Mouse (Mus musculus): Measurements from ENCODE around the gene Glce.

Gene Glce

DNA sequence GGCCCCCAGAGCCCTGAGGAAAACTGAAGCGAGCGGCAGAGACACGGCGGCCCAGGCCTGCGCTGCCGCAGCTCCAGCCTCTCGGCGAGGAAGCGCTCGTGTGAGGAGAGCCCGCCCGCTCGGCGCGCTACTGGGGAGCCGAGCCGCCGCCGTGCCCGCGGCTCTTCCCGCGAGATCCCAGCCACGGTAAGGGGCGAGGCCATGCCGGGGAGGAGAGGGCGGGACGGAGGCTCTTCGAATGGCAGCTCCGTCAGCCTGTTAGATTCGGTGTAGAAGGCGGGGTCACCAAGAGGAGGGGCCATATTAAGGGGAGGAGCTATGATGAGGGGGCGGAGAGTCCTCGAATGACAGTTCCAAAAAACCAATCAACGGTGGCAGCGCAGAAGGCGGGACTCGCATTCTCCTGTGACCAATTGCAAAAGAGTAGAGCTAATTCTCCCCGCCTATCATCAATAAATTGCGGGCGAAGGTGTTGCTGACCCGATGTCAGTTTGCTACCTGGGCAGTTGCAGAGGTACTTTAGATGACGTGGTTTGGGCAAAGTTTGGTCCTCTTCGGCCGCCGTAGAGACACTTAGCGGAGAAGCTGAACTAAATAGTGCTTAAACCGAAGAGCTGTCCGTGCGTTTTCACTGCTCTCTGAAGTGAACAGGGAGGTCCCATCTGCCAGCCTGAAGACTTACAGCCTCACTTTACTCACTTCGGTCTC is at the start of gene Glce:
Gene Glce, minus strand, starts transcription at position 148 of the 708 bp plus-strand sequence.
- DNase-seq, result peak; percentile 98

DNA sequence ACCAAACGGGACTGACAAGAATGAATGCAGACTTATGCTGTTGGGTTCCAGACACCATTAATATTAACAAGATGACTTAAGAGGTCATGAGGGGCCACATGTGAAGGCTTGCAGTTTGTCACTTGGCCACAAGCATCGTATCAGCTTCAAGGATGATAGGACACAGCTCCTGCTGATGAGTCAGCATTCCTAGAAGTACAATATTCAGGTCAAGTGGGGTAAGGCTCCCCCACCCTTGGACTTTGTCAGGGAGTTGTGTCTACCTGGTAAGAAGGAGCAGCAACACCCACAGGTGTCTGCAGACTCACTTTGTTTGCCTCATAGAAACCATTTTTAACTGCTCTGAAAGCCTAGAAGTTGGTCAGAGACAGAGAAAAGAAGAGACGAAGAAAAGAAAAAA is 49.8 kb upstream of the Glce start:
- DNase-seq, result no peak

DNA sequence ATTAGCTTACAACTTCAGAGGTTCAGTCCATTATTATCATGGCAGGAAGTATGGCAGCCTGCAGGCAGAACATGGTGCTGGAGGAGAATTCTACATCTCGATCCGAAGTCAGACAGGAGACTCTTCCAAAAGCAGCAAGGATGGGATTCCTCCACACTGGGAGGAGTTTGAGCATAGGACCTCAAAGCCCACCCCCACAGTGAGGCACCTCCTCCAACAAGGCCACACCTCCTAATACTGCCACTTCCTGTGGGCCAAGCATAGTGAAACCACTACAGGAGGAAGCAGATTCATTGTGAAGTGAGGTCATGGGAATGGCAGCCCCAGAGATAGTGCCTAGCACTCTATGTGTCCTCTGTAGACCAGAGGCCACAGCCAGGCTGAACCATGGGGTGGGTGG is 48.5 kb upstream of the Glce start:
- DNase-seq, result no peak

DNA sequence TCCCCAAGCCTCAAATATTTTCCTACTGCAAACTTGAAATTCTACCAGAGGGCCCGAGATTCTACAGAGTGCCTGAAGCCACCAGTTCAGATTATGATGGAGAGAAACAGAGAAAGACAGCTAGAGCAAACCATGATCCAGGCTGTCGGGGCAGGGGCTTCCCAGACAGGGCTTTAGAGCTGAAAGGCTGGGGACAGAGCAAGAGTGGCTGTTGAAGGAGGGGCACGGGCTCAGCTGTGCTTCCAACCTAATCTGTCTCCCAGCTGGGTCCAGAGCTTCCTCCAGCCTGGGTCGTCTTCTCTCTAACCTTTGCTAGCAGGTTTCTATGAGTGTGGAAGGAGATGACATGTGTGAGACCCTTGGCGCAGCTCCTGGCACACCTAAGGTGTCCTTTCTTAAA is 44.2 kb upstream of the Glce start:
- peak; percentile 55 to 59 for DNase-seq

DNA sequence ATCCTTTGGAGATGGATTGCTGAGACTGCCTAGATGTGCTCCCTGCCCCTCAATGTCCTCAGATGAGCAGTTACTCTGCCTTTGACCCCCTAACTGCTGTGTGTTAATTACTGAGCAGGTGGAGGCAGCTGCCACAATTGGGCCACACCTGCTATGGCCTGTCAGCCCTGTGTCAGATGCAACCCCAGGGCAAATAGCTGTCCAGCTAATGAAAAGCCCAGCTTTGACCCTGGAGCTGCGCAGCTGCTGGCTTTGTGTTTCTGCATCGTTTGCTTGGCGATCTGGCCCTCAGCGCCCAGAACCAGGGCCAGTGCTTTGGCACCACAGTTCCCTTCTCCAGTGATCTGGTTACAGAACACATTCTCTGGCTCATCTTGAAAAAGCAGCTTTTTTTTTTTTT is 43.7 kb upstream of the Glce start:
- DNase-seq, result peak; percentile 73 to 79

DNA sequence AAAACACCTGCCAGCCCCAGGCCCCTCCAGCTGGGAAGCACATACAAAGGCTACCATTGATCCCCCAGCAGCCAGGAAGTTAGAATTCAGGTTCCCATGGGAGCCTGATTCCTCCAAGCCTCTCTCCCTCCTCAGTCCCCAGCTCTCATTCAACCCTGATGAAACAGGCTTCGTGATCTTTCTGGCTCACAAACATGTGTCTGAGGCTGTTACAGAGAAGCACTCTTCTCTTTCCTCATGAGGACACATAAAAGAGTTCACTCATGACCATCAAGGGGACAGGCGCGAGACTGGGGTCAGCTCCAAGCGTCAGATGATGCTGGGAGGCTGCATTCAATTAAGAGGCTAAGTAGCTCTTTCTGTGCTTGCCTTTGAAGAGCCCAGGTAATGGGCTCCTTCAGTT is 40.4 kb upstream of the Glce start:
- no peak for DNase-seq

DNA sequence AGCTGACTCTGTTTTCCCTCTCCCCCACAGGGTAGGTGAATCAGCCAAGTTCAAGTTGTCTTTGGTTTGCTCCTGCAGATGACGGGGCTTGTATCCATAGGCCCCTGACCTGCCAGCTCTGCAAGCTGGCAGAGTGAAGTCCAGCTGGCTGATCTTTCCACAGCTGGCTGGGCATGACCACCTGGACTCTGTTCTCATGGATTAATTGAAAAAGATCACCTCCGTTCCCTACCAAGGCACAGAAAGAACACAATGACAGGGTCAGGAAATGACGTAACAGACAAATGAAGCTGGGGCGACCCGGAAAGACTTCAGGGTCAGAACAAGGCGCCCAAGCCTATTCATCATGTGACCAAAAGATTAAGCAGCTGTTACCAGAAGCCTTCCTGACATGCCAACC is 38.3 kb upstream of the Glce start:
- no peak for DNase-seq

DNA sequence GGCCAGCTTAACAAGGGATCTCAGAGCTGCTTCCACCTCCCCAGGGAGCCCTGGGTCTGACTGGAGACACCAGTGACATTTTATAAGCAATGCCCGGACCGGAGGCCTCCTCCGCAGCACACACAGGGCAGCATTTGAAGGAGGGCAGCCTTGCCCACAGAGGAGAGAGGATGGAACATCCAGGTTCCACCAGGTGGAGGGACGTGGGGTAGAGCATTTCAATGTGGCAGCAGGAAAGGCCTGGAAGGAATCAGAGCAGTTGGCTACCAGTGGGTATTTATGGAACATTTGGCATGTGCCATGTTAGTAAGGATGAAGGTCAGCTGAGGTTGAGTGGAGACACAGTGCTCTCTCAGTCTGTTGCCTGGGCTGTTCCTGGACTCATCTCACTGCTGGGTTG is 36.3 kb upstream of the Glce start:
- peak; percentile 82 to 84 for DNase-seq

DNA sequence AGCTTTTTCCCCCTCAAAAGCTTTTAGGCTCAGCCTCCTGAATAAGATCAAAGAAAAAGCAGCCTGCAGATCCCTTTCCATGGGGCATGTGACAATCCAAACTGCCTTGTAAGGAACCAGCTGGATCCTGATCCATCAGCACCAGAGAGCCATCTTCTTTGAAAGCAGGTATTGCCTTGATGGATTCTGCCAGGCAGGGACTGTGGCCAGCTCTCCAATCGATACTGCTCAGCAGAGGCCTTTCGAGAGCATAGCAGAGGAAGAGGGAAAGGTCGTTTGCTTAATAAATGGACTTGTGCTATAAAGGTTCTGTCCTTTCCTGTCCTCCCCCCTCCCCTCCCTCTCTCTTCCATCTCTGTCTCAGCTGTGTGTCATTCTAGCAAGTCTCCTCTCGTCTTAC is 33.4 kb upstream of the Glce start:
- DNase-seq, result peak; percentile 40 to 41

DNA sequence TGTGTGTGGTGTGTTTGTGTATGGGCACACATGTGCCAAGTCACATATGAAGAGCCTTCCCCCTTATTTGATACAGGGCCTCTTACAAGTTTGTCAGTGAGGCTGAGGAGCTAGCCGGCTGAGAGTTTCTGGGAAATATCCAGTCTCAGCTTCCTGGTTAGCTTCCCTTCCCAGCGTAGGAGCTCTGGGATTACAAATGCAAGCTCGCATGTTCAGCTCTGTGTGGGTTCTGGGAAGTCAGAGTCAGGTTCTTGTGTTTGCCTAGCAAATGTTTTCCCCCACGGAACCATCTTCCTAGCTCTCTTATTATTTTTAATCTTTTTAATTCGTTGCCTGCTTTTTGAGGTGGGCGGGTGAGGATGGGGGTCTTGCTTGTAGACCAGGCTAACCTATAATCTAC is 32.9 kb upstream of the Glce start:
- peak in 1 of 2 experiments; percentile 21 for DNase-seq

DNA sequence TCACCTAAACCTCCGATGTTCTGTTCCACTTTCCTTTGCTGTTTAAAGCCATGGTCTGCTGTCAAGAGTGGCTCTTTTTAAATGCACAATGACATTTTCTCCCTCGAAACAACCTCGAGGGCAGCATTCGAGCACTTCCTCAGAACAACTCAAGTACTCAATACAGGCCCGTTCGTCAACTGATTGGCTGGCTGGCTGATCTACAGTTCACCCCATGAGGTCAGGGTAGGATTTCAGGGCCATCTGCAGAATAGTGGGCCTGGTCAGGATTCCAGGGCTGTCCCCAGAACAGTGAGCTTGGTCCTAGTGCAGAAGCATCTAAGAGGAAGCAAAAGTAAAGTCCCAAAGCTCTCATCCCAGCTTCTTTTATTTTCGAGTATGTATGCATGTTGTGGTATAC is 32.5 kb upstream of the Glce start:
- peak; percentile 60 to 72 for DNase-seq

DNA sequence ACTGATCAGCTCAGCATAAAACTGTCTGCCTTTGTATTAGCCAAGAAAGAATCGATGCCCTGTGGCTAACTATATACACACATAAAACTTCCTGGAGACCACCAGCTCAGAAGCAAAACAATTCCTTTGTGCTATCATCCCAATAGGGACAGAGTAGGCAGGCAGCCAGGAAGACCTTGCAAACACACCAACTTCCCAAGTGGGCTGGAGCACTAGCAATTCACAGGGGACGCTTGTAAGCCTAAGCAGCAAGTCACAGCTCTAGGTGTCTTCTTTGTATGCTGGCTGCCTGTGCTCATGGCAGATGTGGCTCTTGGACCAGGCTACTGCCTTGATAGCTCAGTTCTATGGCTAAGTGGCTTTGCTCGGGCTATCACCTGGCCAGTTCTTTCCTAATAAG is 32.1 kb upstream of the Glce start:
- DNase-seq, result peak; percentile 73 to 76

DNA sequence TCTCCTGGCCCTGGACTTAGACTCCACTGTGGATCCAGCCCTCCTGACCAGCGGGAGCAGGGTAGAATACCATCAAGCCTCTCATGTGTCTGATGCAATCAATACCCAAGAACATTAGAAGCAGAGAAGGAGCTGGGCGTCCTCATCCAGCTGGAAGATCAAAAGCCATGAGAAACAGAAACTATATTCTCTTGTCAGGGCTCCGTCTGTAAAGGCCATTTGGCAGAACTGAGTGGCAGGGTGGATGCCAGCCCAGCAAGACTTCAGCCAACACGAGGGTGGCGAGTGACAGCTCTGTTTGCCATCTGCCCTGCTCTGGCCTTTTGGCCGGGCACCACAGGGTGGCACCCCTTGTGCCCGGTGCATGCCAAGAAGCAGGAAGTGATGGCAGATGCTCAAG is 30.8 kb upstream of the Glce start:
- peak; percentile 98 to 99 for DNase-seq

DNA sequence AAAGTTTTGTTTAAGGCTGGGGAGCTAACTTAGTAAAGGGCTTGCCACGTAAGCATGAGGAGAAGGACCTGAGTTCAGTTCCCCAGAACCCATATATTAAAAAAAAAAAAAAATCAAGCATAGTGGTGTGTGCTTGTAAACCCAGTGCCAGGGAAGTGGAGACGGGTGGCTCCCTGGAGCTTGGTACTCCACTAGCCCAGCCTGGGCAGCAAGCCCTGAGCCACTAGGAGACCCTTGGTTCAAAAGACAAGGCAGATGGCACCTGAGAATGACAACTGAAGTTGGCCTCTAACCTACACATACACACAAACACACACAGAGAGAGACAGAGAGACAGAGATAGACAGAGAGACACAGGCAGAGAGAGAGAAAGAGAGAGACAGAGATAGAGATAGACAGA is 30.1 kb upstream of the Glce start:
- peak; percentile 65 to 78 for DNase-seq

DNA sequence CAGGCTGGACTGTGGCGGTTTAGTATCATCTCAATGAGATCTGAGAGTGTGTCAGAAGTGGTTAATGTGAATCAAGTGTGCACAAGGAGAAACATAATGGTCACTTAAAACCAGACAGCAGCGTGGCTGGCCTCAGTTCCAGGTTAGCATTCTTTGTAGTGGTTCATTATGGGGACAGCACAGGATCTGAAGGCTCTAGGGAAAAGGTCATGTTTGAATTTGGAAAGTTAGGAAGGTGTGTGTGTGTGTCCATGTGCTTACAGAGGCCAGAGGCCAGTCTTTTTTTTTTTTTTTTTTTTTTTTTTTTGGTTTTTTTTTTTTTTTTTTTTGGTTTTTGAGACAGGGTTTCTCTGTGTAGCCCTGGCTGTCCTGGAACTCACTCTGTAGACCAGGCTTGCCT is 22.7 kb upstream of the Glce start:
- DNase-seq, result no peak

DNA sequence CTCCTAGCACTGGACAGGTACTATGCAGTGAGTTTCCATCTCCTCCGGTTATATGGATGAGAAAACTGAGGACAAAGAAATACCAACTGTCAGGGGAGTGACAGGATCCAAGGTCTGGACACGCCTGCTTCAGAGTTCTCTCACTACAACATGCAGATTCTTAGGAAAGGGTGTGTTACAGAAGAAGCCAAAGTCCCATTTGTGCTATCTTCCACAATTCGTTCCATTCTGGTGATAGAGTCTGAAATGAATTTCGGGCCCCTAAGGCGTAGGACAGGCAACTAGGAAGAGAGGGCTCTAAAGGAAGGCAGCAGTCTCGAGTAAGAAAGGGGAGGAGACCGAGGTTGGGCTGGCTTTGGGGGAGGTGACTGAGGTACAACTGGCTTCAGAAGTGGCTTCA is 21.0 kb upstream of the Glce start:
- no peak for DNase-seq

DNA sequence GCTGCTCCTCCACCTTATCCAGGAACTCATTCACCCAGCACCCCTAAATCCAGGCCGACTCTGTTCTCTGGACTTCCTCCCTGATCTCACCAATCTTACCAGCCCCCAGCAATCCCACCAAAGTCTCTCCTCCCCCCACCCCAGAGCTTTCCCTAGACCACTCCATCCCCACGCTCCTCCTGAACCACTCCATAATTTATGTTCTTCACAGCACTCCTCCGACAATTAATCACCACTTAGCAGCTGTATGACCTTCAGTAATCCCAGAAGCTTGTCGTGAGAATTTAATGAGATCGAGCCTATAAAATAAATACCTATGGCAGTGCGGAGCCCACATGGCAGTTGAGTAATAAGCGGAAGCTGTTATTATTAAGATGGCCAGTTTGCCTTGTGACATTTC is 16.6 kb upstream of the Glce start:
- no peak for DNase-seq

DNA sequence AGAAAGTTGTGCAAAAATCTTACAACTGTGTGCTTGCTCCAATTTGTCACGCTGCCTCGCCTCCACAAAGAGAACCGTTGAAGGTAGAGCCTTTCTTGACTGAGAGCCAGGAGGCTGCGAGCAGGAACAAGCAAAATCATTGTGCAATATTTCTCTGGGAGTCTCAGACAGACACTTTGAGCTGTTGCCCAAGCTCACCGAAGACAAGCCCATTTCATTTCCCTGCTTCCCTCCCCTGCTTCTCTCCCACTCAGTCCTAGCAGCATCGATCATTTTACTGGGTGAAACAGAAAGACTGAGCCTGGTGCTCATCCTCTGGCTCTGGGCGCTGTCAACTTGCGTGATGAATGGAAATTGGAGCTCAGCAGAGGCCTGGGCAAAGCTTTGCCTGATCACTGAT is 14.8 kb upstream of the Glce start:
- peak; percentile 77 to 78 for DNase-seq

DNA sequence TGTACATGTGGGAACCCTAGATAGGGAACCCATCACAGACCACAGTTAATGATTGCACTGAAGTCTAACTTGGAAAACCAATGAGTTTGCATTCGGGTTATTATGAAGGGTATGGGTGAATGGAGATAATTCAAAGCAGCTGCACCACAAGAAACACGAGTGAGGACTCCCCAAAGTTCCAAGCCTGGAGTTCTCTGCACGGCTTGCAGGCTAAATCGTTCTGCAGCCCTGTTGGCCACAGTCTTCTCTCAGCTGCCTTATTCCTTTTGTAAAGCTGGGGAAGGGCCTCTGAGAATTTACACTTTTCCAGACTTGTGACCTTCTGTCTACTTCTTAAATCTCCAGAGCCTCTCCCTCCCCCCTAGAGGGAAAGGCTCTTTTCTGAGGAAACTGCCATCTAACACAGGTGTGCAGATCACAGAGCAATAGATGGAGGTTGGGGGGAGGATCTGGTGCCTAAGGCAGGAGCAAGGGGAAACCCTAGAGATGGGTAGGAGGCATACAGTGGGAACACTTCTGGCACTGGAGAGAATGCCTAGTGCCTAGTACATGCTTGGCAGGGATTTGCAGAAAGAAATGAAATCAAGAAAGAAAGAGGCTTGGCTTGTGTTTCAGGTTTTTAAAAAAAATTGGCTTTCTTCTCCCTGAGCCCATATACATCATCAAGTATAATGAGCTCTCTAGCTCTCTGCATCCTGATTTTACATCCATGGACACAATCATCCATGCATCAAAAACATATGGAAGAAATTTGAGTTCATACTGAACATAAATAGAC is 9.7 kb upstream of the Glce start:
- no peak for DNase-seq

DNA sequence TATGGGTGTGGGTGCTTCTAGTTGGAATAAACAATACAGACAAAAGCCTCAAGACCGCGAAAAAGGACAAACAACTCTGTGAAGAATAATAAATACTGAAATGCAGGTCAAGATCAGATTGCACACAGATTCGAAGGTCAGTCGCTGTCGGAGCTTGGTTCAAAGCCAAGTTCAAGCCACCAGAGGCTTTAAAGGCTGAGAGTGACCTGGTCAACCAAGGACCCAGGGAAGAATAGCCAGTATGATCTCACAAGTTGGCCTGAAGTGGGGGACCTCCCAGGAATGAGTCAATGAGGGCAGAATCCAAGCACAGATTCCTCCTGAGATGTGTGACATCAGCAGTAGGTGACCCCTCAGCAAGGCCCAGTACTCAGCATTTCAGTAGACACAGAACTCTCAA is 8.3 kb upstream of the Glce start:
- DNase-seq, result no peak

DNA sequence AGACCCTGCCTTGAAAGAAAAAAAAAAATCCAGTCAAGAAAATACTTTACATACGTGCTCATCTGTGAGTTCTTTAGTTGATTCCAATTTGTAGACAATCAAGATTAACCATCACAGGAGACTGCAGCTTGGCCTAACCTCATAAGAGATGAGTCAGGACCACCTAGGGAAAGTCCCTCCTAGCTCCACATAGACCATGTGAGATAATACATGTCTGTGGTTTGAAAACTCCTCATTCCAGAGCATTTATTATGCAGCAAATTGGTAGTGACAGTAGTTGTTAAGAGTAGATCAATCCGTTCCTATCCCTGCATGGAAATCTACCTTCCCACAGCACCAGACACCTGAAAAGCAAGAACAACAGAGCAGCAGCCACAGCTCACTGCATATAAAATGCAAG is 5.6 kb upstream of the Glce start:
- DNase-seq, result no peak

DNA sequence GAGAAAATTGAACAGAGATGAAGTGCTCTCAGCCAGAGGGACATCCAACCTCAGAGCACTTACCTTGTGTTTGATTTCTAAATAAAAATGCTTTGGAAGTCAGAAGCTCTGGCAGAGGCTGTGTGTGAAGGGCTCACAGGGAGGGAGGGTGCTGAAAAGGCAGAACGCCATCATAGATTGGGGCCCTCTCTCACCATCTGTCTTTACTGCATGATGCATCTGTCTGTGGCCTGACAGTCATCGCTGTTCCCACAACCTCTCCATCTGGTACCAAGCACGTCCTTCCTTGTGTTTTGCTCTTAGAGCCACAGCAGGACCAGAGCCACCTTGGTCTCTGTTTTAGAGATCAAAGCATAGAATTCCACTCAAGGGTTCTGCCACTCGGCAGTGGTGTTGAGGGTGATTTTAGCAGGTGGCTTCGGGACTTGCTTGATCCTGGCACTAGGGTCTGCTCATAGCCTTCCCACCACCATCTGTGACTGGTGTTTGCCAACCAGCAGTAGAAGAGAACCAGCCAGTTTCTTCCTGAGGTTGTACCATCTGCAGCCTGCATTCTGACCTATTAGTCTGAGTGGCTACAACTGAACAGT is 3.6 kb upstream of the Glce start:
- DNase-seq, result peak; percentile 80 to 86

DNA sequence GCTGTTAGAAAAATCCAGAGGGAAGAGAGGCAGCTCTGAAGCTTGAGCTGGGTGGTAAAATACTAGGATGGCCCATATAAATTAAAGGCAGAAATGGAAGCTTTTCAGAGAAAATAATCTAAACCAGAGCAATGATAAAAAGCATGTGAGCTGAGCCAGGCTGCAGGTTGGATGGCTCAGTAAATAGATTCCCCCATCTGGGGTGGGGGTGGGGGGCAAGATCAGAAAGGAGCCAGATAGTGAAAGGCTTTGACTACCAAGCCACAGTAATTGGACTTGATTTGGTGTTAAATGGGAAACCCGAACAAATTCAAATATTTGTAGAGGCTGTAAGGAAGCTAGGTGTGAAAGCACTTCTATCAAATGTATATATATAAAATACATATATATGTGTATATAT is 1.8 kb upstream of the Glce start:
- peak; percentile 71 to 81 for DNase-seq

DNA sequence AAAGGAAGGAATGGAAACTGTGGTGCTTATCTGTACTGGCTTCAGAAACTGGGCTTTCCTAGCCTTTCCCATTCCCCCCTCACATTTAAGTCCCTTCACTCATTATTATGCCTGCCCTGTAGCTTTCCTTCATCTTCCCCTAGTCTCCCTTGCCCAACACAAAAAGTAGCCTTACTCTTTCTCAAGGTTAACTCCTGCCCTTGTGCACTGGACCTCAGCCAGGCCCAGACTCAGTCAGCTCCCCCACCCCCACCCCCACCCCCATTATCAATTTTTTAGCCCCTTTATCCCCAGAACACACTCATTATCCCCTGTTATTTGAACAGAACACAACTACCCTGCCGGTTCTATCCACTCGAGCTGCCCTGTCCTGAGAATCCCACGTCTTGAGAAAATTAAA is 1.0 kb upstream of the Glce start:
- DNase-seq, result peak; percentile 59 to 65

Measured in cerebellum, postnatal 10 days (tissue).